Mouse (Mus musculus): ENCODE measurements around the gene Fbln2.
A peak's percentile ranks its signal among the peaks of the same experiment; 100 is the strongest.
"Not testable (repeated sequence)": the region's sequence is repeated elsewhere in the genome, so short reads cannot be mapped to it uniquely, and the experiment has no call there.

The Fbln2 gene

GRCm38 (mm10) chr6:91212155-91212554 is at the start of gene Fbln2:
Fbln2 (plus strand) TSS chr6:91212455.
- DNase-seq, result not testable (repeated sequence)

- DNase-seq, result no peak
These were observed 48.9 kb upstream of the Fbln2 start for GRCm38 (mm10) chr6:91163195-91163911.

GRCm38 (mm10) chr6:91164584-91164983 is 47.7 kb upstream of the Fbln2 start:
- no peak for DNase-seq

GRCm38 (mm10) chr6:91165210-91165609 is 47.0 kb upstream of the Fbln2 start:
- peak; percentile 78 for DNase-seq

- DNase-seq, result no peak
These were observed 44.4 kb upstream of the Fbln2 start for GRCm38 (mm10) chr6:91167828-91168227.

GRCm38 (mm10) chr6:91169129-91169528 is 43.1 kb upstream of the Fbln2 start:
- DNase-seq, result no peak

- no peak for DNase-seq
These were observed 40.8 kb upstream of the Fbln2 start for GRCm38 (mm10) chr6:91171396-91171895.

GRCm38 (mm10) chr6:91172381-91172780 is 39.9 kb upstream of the Fbln2 start:
- no peak for DNase-seq

- DNase-seq, result peak; percentile 33
These were observed 38.9 kb upstream of the Fbln2 start for GRCm38 (mm10) chr6:91173221-91173880.

- no peak for DNase-seq
These were observed 38.0 kb upstream of the Fbln2 start for GRCm38 (mm10) chr6:91174211-91174610.

- DNase-seq, result no peak
These were observed 31.5 kb upstream of the Fbln2 start for GRCm38 (mm10) chr6:91180767-91181171.

GRCm38 (mm10) chr6:91181320-91181719 is 30.9 kb upstream of the Fbln2 start:
- no peak for DNase-seq

- DNase-seq, result no peak
These were observed 30.2 kb upstream of the Fbln2 start for GRCm38 (mm10) chr6:91182075-91182490.

GRCm38 (mm10) chr6:91183041-91183440 is 29.2 kb upstream of the Fbln2 start:
- DNase-seq, result no peak

GRCm38 (mm10) chr6:91183980-91184379 is 28.3 kb upstream of the Fbln2 start:
- DNase-seq, result no peak

- no peak for DNase-seq
These were observed 27.5 kb upstream of the Fbln2 start for GRCm38 (mm10) chr6:91184776-91185175.

GRCm38 (mm10) chr6:91185502-91185901 is 26.8 kb upstream of the Fbln2 start:
- DNase-seq, result no peak

GRCm38 (mm10) chr6:91186161-91186931 is 25.9 kb upstream of the Fbln2 start:
- DNase-seq, result peak; percentile 51

GRCm38 (mm10) chr6:91186934-91187333 is 25.3 kb upstream of the Fbln2 start:
- no peak for DNase-seq

- no peak for DNase-seq
These were observed 24.4 kb upstream of the Fbln2 start for GRCm38 (mm10) chr6:91187871-91188270.

GRCm38 (mm10) chr6:91189971-91190370 is 22.3 kb upstream of the Fbln2 start:
- DNase-seq, result no peak

GRCm38 (mm10) chr6:91191465-91191864 is 20.8 kb upstream of the Fbln2 start:
- DNase-seq, result no peak

- no peak for DNase-seq
These were observed 19.8 kb upstream of the Fbln2 start for GRCm38 (mm10) chr6:91192421-91192820.
